Mouse (Mus musculus) midbrain, embryonic 11.5 days (tissue): Measurements from ENCODE around the gene Cntd1. TPM values are rescaled to one million over a fixed set of nuclear protein-coding genes. Genes with fewer than 3 reads are reported as not detected.

Source experiments
- ATAC-seq: fragments of 200-750 bp; cut with Nextera tagmentation; 2 replicates; pipeline ENCODE4 v1.8.0; 2017; ENCODE audit warnings: moderate TSS enrichment, moderate library complexity; ENCODE audit not compliant: low FRiP score
- DNase-seq: peaks from one replicate; pipeline ENCODE4 v3.0.0; 2015; ENCODE audit warnings: low spot score; ENCODE audit errors: missing footprints
- H3K27ac ChIP-seq: fragments of 300-500 bp; sonication (generic); 2 replicates; pipeline ENCODE4 v1.5.1; 2014; ENCODE audit warnings: low read depth, low read length
- H3K27me3 ChIP-seq: fragments of 300-500 bp; sonication (generic); 2 replicates; pipeline ENCODE4 v1.6.1; 2014; ENCODE audit warnings: mild to moderate bottlenecking, low read length, moderate library complexity, mixed read lengths; ENCODE audit not compliant: control insufficient read depth, insufficient read depth
- H3K36me3 ChIP-seq: fragments of 300-500 bp; sonication (generic); 2 replicates; pipeline ENCODE4 v1.6.1; 2014; ENCODE audit warnings: mild to moderate bottlenecking, low read length, moderate library complexity, mixed read lengths; ENCODE audit not compliant: control insufficient read depth, insufficient read depth
- H3K4me1 ChIP-seq: fragments of 300-500 bp; sonication (generic); 2 replicates; pipeline ENCODE4 v1.6.1; 2014; ENCODE audit warnings: low read length; ENCODE audit not compliant: control insufficient read depth, insufficient read depth
- H3K4me2 ChIP-seq: fragments of 300-500 bp; sonication (generic); 2 replicates; pipeline ENCODE4 v1.6.1; 2014; ENCODE audit warnings: mild to moderate bottlenecking, moderate library complexity
- H3K4me3 ChIP-seq: fragments of 300-500 bp; sonication (generic); 2 replicates; pipeline ENCODE4 v1.5.1; 2014; ENCODE audit warnings: low read depth, low read length
- H3K9ac ChIP-seq: fragments of 300-500 bp; sonication (generic); 2 replicates; pipeline ENCODE4 v1.6.1; 2014; ENCODE audit warnings: low read length
- H3K9me3 ChIP-seq: fragments of 300-500 bp; sonication (generic); 2 replicates; pipeline ENCODE4 v1.6.1; 2016; ENCODE audit warnings: low read length; ENCODE audit not compliant: control insufficient read depth
- WGBS: fragments of 180-500 bp; shearing (Covaris S2); extraction: QIAGEN DNeasy Blood & Tissue Kit; methylation state at CpG from one replicate; pipeline ENCODE4 v1.1.7; 2014; 5-methylcytosine and 5-hydroxymethylcytosine counted together
- polyA plus RNA-seq: library from polyadenylated mRNA; unstranded; fragments of >200 nt; fragmentation: Nextera tagmentation; extraction: Ambion mirVana; gene quantifications from 2 replicates; pipeline ENCODE4 v1.2.1, GENCODE M21; 2014

Gene Cntd1
- polyA plus RNA-seq, 1 experiment from 2014 or later: 1.7 TPM

GRCm38 (mm10) chr11:101252941-101253340 is 25.9 kb upstream of the Cntd1 start:
- H3K4me1 ChIP-seq: peaks cover 12% of the 10 kb centered on the region
- 14% methylated on average over 7 of the region's 7 CpGs for WGBS

GRCm38 (mm10) chr11:101253613-101254389 is 25.0 kb upstream of the Cntd1 start, which contains the start of gene Vps25:
Gene Vps25, plus strand, starts transcription at chr11:101253707.
- peak; percentile 99 for DNase-seq
- Histone ChIP-seq H3K4me2 (peak within 1 kb of the TSS; percentile 89), H3K4me1 (peaks cover 12% of the 10 kb centered on the region), H3K9ac (peak within 1 kb of the TSS; percentile 95), H3K27me3 (no peaks in the 10 kb centered on the region), H3K36me3 (no peaks in the 10 kb centered on the region), H3K27ac (peak within 1 kb of the TSS; percentile 80), H3K9me3 (no peaks in the 10 kb centered on the region), H3K4me3 (peak within 1 kb of the TSS; percentile 88)
- peak; percentile 79 for ATAC-seq
- WGBS: under 1% methylated on average over 40 of the region's 40 CpGs

More at GRCm38 (mm10) chr11:101252941-101253340, 25.9 kb upstream of the Cntd1 start:
- H3K27ac ChIP-seq: no peak overlapping the region
- peak overlapping the region; percentile 89 for H3K4me2 ChIP-seq
- H3K36me3 ChIP-seq: no peaks in the 10 kb centered on the region
- ATAC-seq (no peak), DNase-seq (peak; percentile 94)
- H3K4me3 ChIP-seq: peak overlapping the region; percentile 88
- peak overlapping the region; percentile 95 for H3K9ac ChIP-seq
- no peaks in the 10 kb centered on the region for H3K9me3 ChIP-seq
- H3K27me3 ChIP-seq: no peaks in the 10 kb centered on the region

- WGBS: 93% methylated on average over 13 of the region's 13 CpGs
- DNase-seq (no peak), ATAC-seq (no peak)
Measured at GRCm38 (mm10) chr11:101255826-101256775, 22.7 kb upstream of the Cntd1 start.

GRCm38 (mm10) chr11:101259261-101259712 is 19.5 kb upstream of the Cntd1 start:
- Histone ChIP-seq H3K9me3 (no peaks in the 10 kb centered on the region), H3K9ac (no peak overlapping the region), H3K4me3 (no peak overlapping the region), H3K36me3 (no peaks in the 10 kb centered on the region), H3K27me3 (peaks cover 33% of the 10 kb centered on the region), H3K4me2 (peak overlapping the region; percentile 13; the same call in 1 of the 2 replicates), H3K27ac (no peak overlapping the region; the same call in none of the 2 replicates), H3K4me1 (peaks cover 44% of the 10 kb centered on the region)
- 48% methylated on average over 6 of the region's 6 CpGs for WGBS
- DNase-seq: no peak
- no peak for ATAC-seq

More at GRCm38 (mm10) chr11:101255826-101256775, 22.7 kb upstream of the Cntd1 start:
- Histone ChIP-seq H3K4me2 (no peak overlapping the region), H3K27ac (no peak overlapping the region), H3K4me1 (peaks cover 29% of the 10 kb centered on the region), H3K9me3 (no peaks in the 10 kb centered on the region), H3K9ac (no peak overlapping the region), H3K27me3 (peaks cover 3% of the 10 kb centered on the region; the same call in 1 of the 2 replicates), H3K4me3 (no peak overlapping the region), H3K36me3 (no peaks in the 10 kb centered on the region)

GRCm38 (mm10) chr11:101259948-101260825 is 18.6 kb upstream of the Cntd1 start, which contains the start of gene Wnk4:
Gene Wnk4, plus strand, starts transcription at chr11:101260567.
- ATAC-seq (peak; percentile 81), DNase-seq (peak; percentile 95)
- WGBS: 1% methylated on average over 42 of the region's 43 CpGs
- H3K4me1 ChIP-seq: peaks cover 46% of the 10 kb centered on the region
- H3K4me3 ChIP-seq: peak within 1 kb of the TSS; percentile 46
- H3K9me3 ChIP-seq: no peaks in the 10 kb centered on the region
- peak within 1 kb of the TSS; percentile 98 for H3K4me2 ChIP-seq
- H3K36me3 ChIP-seq: no peaks in the 10 kb centered on the region
- peak within 1 kb of the TSS; percentile 54 for H3K9ac ChIP-seq
- peaks cover 41% of the 10 kb centered on the region for H3K27me3 ChIP-seq
- H3K27ac ChIP-seq: peak within 1 kb of the TSS; percentile 51

- Histone ChIP-seq H3K4me3 (peak overlapping the region; percentile 46), H3K9me3 (no peaks in the 10 kb centered on the region), H3K4me2 (peak overlapping the region; percentile 98), H3K36me3 (no peaks in the 10 kb centered on the region), H3K9ac (peak overlapping the region; percentile 54), H3K27me3 (peaks cover 44% of the 10 kb centered on the region), H3K27ac (0 out of 2 replicates have a peak overlapping the region, but pooled peaks have one; percentile 36), H3K4me1 (peaks cover 49% of the 10 kb centered on the region)
- DNase-seq (peak; percentile 95), ATAC-seq (no peak; the same call in 1 of the 2 replicates)
- WGBS: under 1% methylated on average over 30 of the region's 30 CpGs
Measured at GRCm38 (mm10) chr11:101260826-101261380, 17.9 kb upstream of the Cntd1 start.

GRCm38 (mm10) chr11:101262272-101262967 is 16.4 kb upstream of the Cntd1 start:
- no peaks in the 10 kb centered on the region for H3K9me3 ChIP-seq
- peak overlapping the region; percentile 30 for H3K4me2 ChIP-seq
- no peaks in the 10 kb centered on the region for H3K36me3 ChIP-seq
- peak; percentile 89 for DNase-seq
- peaks cover 44% of the 10 kb centered on the region for H3K27me3 ChIP-seq
- no peak overlapping the region for H3K27ac ChIP-seq
- peaks cover 49% of the 10 kb centered on the region for H3K4me1 ChIP-seq
- no peak for ATAC-seq
- whole genome bisulfite sequencing: under 1% methylated on average over 24 of the region's 24 CpGs
- peak overlapping the region; percentile 18 for H3K4me3 ChIP-seq
- 0 out of 2 replicates have a peak overlapping the region, but pooled peaks have one; percentile 24 for H3K9ac ChIP-seq
